Mouse (Mus musculus) erythroblast, embryonic 14.5 days (primary cell): ENCODE results near the gene Zfp174.

ENCODE experiments used
- GATA1 ChIP-seq: IDR thresholded peaks from 2 replicates; pipeline ENCODE4 v1.6.1; 2012; ENCODE audit warnings: low read length, inconsistent platforms, mixed read lengths
- TAL1 ChIP-seq: IDR thresholded peaks from 3 replicates; pipeline ENCODE4 v1.6.1; 2012; ENCODE audit warnings: low read length, inconsistent platforms, mixed read lengths

DNA sequence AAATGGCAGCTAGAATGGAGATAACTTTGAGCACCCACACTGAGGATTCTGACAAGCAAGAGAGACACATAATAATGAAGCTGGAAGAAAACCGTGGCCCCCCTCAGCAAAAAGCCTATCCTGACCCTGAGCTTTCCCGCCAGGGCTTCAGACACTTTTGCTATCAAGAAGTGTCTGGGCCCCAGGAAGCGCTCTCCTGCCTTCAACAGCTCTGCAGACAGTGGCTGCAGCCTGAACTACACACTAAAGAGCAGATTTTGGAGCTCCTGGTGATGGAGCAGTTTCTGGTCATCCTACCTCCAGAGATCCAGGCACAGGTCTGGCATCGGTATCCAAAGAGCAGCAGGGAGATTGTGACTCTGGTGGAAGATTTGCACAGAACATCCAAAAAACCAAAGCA is 803 bp downstream of the Zfp174 start:
- TF ChIP-seq GATA1, result no peak
- TF ChIP-seq TAL1, result no peak
